Mouse (Mus musculus) lung, embryonic 16.5 days (tissue): ENCODE measurements around the gene Mrps18c. TPM values are rescaled to one million over a fixed set of nuclear protein-coding genes. Genes with fewer than 3 reads are reported as not detected.

ENCODE experiments used
- ATAC-seq: fragments of 200-750 bp; cut with Nextera tagmentation; 2 replicates; pipeline ENCODE4 v1.8.0; 2017; ENCODE audit warnings: low read depth, mild to moderate bottlenecking, moderate library complexity
- H3K27ac ChIP-seq: fragments of 300-500 bp; sonication (generic); 2 replicates; pipeline ENCODE4 v1.5.1; 2014; ENCODE audit warnings: mild to moderate bottlenecking, control low read depth, low read length
- H3K27me3 ChIP-seq: fragments of 300-500 bp; sonication (generic); 2 replicates; pipeline ENCODE4 v1.6.1; 2014; ENCODE audit warnings: low read depth, low read length, mixed read lengths; ENCODE audit not compliant: control insufficient read depth, insufficient read depth
- H3K36me3 ChIP-seq: fragments of 300-500 bp; sonication (generic); 2 replicates; pipeline ENCODE4 v1.6.1; 2014; ENCODE audit warnings: low read length; ENCODE audit not compliant: control insufficient read depth, insufficient read depth
- H3K4me1 ChIP-seq: fragments of 300-500 bp; sonication (generic); replicated peaks from 2 replicates; pipeline ENCODE4 v1.6.1; 2014; ENCODE audit warnings: low read length, mixed read lengths; ENCODE audit not compliant: control insufficient read depth, insufficient read depth
- H3K4me2 ChIP-seq: fragments of 300-500 bp; sonication (generic); 2 replicates; pipeline ENCODE4 v1.6.1; 2014; ENCODE audit warnings: low read depth, low read length, control low read depth
- H3K4me3 ChIP-seq: fragments of 300-500 bp; sonication (generic); 2 replicates; pipeline ENCODE4 v1.5.1; 2014; ENCODE audit warnings: mild to moderate bottlenecking, low read length, control low read depth
- H3K9ac ChIP-seq: fragments of 300-500 bp; sonication (generic); 2 replicates; pipeline ENCODE4 v1.6.1; 2014; ENCODE audit warnings: low read length, control low read depth
- H3K9me3 ChIP-seq: fragments of 300-500 bp; sonication (generic); 2 replicates; pipeline ENCODE4 v1.6.1; 2016; ENCODE audit warnings: low read length; ENCODE audit not compliant: control insufficient read depth
- WGBS: fragments of 180-500 bp; shearing (Covaris S2); extraction: QIAGEN DNeasy Blood & Tissue Kit; methylation state at CpG from one replicate; pipeline ENCODE4 v1.1.7; 2014; 5-methylcytosine and 5-hydroxymethylcytosine counted together
- polyA plus RNA-seq: library from polyadenylated mRNA; unstranded; fragments of >200 nt; fragmentation: Nextera tagmentation; extraction: Ambion mirVana; gene quantifications from 2 replicates; pipeline ENCODE4 v1.2.1, GENCODE M21; 2015

Mrps18c gene
- 154 and 158 TPM in 2 replicates for polyA plus RNA-seq

- under 1% methylated on average over 67 of the region's 67 CpGs for WGBS
- H3K4me3 ChIP-seq = peak within 1 kb of the TSS; percentile 88
- H3K4me2 ChIP-seq = peak within 1 kb of the TSS; percentile 87
- H3K4me1 ChIP-seq = no peaks in the 10 kb centered on the region; the same call in none of the 2 replicates
- peak; percentile 97 for ATAC-seq
- H3K27ac ChIP-seq = no peak within 1 kb of the TSS
- no peaks in the 10 kb centered on the region for H3K9me3 ChIP-seq
- H3K27me3 ChIP-seq = no peaks in the 10 kb centered on the region
- peaks cover 4% of the 10 kb centered on the region; the same call in 1 of the 2 replicates for H3K36me3 ChIP-seq
- peak within 1 kb of the TSS; percentile 78 for H3K9ac ChIP-seq
Observed at GRCm38 (mm10) chr5:100798165-100798860, at the start of gene Mrps18c, which contains the start of gene Helq. TSS of gene Mrps18c (plus strand) at chr5:100798627. TSS of gene Helq (minus strand) at chr5:100798598.

GRCm38 (mm10) chr5:100750617-100751255 lies 47.7 kb upstream of the Mrps18c start:
- 73% methylated on average over 10 of the region's 10 CpGs for WGBS
- no peak for ATAC-seq
- no peak overlapping the region for H3K4me2 ChIP-seq
- H3K9ac ChIP-seq = no peak overlapping the region
- no peaks in the 10 kb centered on the region for H3K36me3 ChIP-seq
- no peak overlapping the region for H3K4me3 ChIP-seq
- no peaks in the 10 kb centered on the region for H3K27me3 ChIP-seq
- H3K9me3 ChIP-seq = no peaks in the 10 kb centered on the region
- H3K4me1 ChIP-seq = no peaks in the 10 kb centered on the region
- no peak overlapping the region for H3K27ac ChIP-seq

GRCm38 (mm10) chr5:100751655-100752054 lies 46.8 kb upstream of the Mrps18c start:
- H3K9me3 ChIP-seq = no peaks in the 10 kb centered on the region
- no peak overlapping the region for H3K27ac ChIP-seq
- no peak overlapping the region for H3K4me2 ChIP-seq
- ATAC-seq = no peak
- H3K4me1 ChIP-seq = no peaks in the 10 kb centered on the region
- H3K4me3 ChIP-seq = no peak overlapping the region
- H3K27me3 ChIP-seq = no peaks in the 10 kb centered on the region
- no peaks in the 10 kb centered on the region for H3K36me3 ChIP-seq
- H3K9ac ChIP-seq = no peak overlapping the region
- 65% methylated on average over 4 of the region's 4 CpGs for WGBS

DNA sequence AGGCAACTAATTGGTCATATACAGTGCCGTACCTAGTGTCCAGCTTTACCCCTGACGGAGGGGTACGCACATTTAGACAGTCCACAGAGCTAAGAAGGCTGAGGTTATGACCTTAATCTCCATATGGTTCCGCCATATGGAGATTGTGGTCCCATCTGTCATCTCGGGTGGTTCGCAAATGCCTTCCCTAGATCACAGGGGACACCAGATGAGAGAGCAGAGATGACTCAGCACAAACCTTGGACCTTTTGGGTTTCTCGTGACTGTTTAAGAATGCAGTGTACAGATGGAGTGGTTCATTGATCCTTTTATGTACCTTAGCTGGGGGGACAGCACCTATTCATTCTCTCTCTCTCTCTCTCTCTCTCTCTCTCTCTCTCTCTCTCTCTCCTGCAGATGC lies 45.0 kb upstream of the Mrps18c start:
- 59% methylated on average over 7 of the region's 7 CpGs for WGBS
- Histone ChIP-seq H3K9ac (no peak overlapping the region), H3K4me3 (no peak overlapping the region), H3K4me2 (no peak overlapping the region), H3K36me3 (no peaks in the 10 kb centered on the region), H3K4me1 (no peaks in the 10 kb centered on the region), H3K9me3 (no peaks in the 10 kb centered on the region), H3K27ac (no peak overlapping the region), H3K27me3 (no peaks in the 10 kb centered on the region)
- no peak for ATAC-seq

- no peaks in the 10 kb centered on the region for H3K4me1 ChIP-seq
- WGBS = 92% methylated on average over 5 of the region's 5 CpGs
Observed at GRCm38 (mm10) chr5:100758121-100758520, 40.3 kb upstream of the Mrps18c start.

GRCm38 (mm10) chr5:100760049-100760663 lies 38.3 kb upstream of the Mrps18c start:
- peaks cover 4% of the 10 kb centered on the region for H3K36me3 ChIP-seq
- no peaks in the 10 kb centered on the region for H3K27me3 ChIP-seq
- 83% methylated on average over 10 of the region's 10 CpGs for WGBS
- no peak overlapping the region for H3K4me2 ChIP-seq
- no peak overlapping the region for H3K9ac ChIP-seq
- H3K27ac ChIP-seq = no peak overlapping the region
- H3K9me3 ChIP-seq = no peaks in the 10 kb centered on the region
- H3K4me1 ChIP-seq = no peaks in the 10 kb centered on the region
- no peak overlapping the region for H3K4me3 ChIP-seq
- ATAC-seq = no peak

More at GRCm38 (mm10) chr5:100758121-100758520, 40.3 kb upstream of the Mrps18c start:
- Histone ChIP-seq H3K27me3 (no peaks in the 10 kb centered on the region), H3K4me3 (no peak overlapping the region), H3K4me2 (no peak overlapping the region), H3K36me3 (no peaks in the 10 kb centered on the region), H3K9me3 (no peaks in the 10 kb centered on the region), H3K27ac (no peak overlapping the region), H3K9ac (no peak overlapping the region)
- ATAC-seq = no peak

DNA sequence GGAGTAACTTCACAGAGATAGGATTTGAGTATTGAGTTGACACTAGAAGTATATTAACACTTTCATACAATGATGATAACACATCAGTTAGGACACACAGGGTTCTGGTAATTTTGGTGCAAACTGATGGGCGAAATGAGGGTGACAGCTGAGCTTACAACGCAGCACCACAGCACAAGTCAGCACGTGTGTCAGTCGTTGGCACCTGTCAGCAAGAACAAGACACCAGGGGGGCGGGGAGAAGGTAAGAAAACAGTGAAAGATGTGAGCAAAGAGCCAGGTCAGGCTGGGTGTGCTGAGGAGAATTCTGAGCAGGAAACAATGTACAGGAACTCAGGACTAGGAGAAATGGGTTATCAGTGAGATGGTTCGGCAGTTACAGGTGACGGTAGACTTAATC lies 36.7 kb upstream of the Mrps18c start:
- Histone ChIP-seq H3K36me3 (peaks cover 7% of the 10 kb centered on the region), H3K9ac (no peak overlapping the region), H3K4me2 (no peak overlapping the region), H3K27ac (no peak overlapping the region), H3K4me3 (no peak overlapping the region), H3K9me3 (no peaks in the 10 kb centered on the region), H3K27me3 (no peaks in the 10 kb centered on the region), H3K4me1 (no peaks in the 10 kb centered on the region)
- ATAC-seq = no peak
- 88% methylated on average over 7 of the region's 7 CpGs for WGBS

GRCm38 (mm10) chr5:100766026-100766425 lies 32.4 kb upstream of the Mrps18c start:
- Histone ChIP-seq H3K36me3 (peaks cover 18% of the 10 kb centered on the region), H3K4me1 (no peaks in the 10 kb centered on the region), H3K27ac (no peak overlapping the region), H3K4me3 (no peak overlapping the region), H3K9ac (no peak overlapping the region), H3K9me3 (no peaks in the 10 kb centered on the region), H3K27me3 (no peaks in the 10 kb centered on the region), H3K4me2 (no peak overlapping the region)
- WGBS = 94% methylated on average over 7 of the region's 7 CpGs
- no peak for ATAC-seq

- no peak overlapping the region for H3K27ac ChIP-seq
- H3K27me3 ChIP-seq = no peaks in the 10 kb centered on the region
- no peak overlapping the region for H3K4me2 ChIP-seq
- no peaks in the 10 kb centered on the region for H3K4me1 ChIP-seq
- no peaks in the 10 kb centered on the region for H3K9me3 ChIP-seq
- H3K9ac ChIP-seq = no peak overlapping the region
- 94% methylated on average over 4 of the region's 4 CpGs for WGBS
- peaks cover 17% of the 10 kb centered on the region; the same call in 1 of the 2 replicates for H3K36me3 ChIP-seq
- no peak for ATAC-seq
- H3K4me3 ChIP-seq = no peak overlapping the region
Observed at GRCm38 (mm10) chr5:100771575-100771974, 26.9 kb upstream of the Mrps18c start.
